Mouse (Mus musculus): ENCODE data around the gene Zc2hc1b. TPM values are rescaled to one million over a fixed set of nuclear protein-coding genes. Genes with fewer than 3 reads are reported as not detected.

The Zc2hc1b gene
- polyA plus RNA-seq, 1 experiment from 2014 or later = not detected

DNA sequence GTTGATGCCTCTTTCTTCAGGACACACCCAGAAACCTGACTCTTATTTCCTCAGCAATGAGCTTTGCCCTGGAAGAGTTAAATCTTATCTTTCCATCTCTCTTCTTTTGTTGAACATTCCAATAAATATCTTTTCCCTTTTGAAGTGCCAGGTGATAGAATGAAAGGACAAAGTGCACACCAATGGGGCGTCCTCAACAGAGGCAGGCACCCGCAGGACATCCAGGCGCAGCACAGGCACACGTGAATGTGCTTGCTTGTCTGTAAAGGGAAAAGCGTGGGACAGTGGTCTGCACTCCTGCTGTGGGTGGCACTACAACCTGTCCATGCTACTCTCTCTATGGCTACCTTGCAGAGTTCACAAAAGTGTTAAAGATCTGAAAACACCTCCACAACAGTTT lies 12.1 kb upstream of the Zc2hc1b start:
- Histone ChIP-seq H3K4me2 (no peak overlapping the region), H3K4me3 (ENCODE audit: low read depth, low read length) (no peak overlapping the region), H3K9me3 (ENCODE audit: control insufficient read depth, low read length) (no peaks in the 10 kb centered on the region), H3K27ac (ENCODE audit: low read depth, low read length) (no peak overlapping the region), H3K36me3 (ENCODE audit: control insufficient read depth, insufficient read depth, low read length) (peaks cover 45% of the 10 kb centered on the region), H3K27me3 (replicated peaks; ENCODE audit: control insufficient read depth, insufficient read depth, low read length) (no peaks in the 10 kb centered on the region), H3K9ac (ENCODE audit: low read depth, low read length) (no peak overlapping the region), H3K4me1 (replicated peaks; ENCODE audit: control insufficient read depth, insufficient read depth, low read length) (peaks cover 6% of the 10 kb centered on the region)
- DNase-seq (ENCODE audit: low spot score) (no peak), ATAC-seq (replicated peaks; ENCODE audit: low FRiP score) (no peak)
- WGBS = 91% methylated on average over 5 of the region's 5 CpGs

DNA sequence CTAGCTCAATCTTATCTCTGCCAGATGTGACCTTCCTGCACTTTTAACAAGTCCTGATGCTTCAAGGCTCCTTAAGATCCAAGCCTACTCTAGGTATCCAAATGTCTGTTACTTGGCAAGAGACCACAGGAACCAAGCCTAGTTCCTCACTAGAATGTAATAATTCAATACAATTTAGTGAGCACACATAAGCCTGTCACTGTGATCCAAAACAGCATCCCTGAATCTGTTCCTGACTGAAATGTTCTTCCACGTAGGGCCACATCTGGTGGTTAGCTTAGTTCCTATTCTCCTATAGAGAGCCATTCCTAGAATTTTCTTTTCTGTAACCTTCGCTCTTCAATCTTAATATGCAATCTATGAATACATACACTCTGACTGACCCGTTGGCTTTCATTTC lies 8.9 kb upstream of the Zc2hc1b start:
- Histone ChIP-seq H3K4me1 (replicated peaks; ENCODE audit: control insufficient read depth, insufficient read depth, low read length) (no peaks in the 10 kb centered on the region; the same call in 1 of the 2 replicates), H3K9ac (ENCODE audit: low read depth, low read length) (no peak overlapping the region), H3K9me3 (ENCODE audit: control insufficient read depth, low read length) (no peaks in the 10 kb centered on the region), H3K36me3 (ENCODE audit: control insufficient read depth, insufficient read depth, low read length) (peaks cover 54% of the 10 kb centered on the region), H3K4me3 (ENCODE audit: low read depth, low read length) (no peak overlapping the region), H3K27ac (ENCODE audit: low read depth, low read length) (no peak overlapping the region), H3K4me2 (no peak overlapping the region), H3K27me3 (replicated peaks; ENCODE audit: control insufficient read depth, insufficient read depth, low read length) (no peaks in the 10 kb centered on the region)
- ATAC-seq (replicated peaks; ENCODE audit: low FRiP score) = no peak
- DNase-seq (ENCODE audit: low spot score) = no peak
- WGBS = 85% methylated on average over 3 of the region's 3 CpGs

DNA sequence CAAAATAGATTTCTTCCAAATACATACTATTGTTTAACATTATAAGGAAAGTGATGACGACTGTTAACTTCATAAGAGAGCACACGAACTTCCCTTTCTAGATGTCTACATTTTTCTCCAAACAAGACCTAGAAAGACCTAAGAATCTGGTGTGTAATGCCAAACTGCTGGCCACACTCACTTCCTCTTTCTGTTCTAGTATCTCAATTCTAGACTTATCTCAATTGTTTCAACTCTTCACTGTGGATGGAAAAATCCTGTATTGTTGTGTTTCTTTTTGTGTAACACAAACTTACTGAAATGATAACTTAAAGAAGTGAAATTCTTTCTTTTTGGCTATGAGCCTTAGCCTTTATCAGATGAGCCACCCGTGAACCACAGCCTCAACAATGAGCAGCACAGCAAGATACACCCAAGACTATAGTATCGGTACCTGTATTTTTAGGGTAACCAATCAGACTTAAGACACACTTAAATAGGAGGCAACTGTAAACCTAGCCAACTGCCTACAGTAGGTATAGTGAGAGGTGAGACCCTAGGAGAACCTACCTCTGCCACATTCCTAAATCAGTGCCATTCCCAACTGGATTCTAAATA lies 6.4 kb upstream of the Zc2hc1b start:
- no peaks in the 10 kb centered on the region; the same call in 1 of the 2 replicates for H3K4me1 ChIP-seq (replicated peaks; ENCODE audit: control insufficient read depth, insufficient read depth, low read length)
- no peaks in the 10 kb centered on the region for H3K27me3 ChIP-seq (replicated peaks; ENCODE audit: control insufficient read depth, insufficient read depth, low read length)
- no peak overlapping the region for H3K4me2 ChIP-seq
- peaks cover 58% of the 10 kb centered on the region for H3K36me3 ChIP-seq (ENCODE audit: control insufficient read depth, insufficient read depth, low read length)
- ATAC-seq (replicated peaks; ENCODE audit: low FRiP score) (no peak), DNase-seq (ENCODE audit: low spot score) (no peak)
- no peaks in the 10 kb centered on the region for H3K9me3 ChIP-seq (ENCODE audit: control insufficient read depth, low read length)
- WGBS = 69% methylated on average over 4 of the region's 4 CpGs
- H3K9ac ChIP-seq (ENCODE audit: low read depth, low read length) = no peak overlapping the region
- no peak overlapping the region for H3K4me3 ChIP-seq (ENCODE audit: low read depth, low read length)
- no peak overlapping the region for H3K27ac ChIP-seq (ENCODE audit: low read depth, low read length)

DNA sequence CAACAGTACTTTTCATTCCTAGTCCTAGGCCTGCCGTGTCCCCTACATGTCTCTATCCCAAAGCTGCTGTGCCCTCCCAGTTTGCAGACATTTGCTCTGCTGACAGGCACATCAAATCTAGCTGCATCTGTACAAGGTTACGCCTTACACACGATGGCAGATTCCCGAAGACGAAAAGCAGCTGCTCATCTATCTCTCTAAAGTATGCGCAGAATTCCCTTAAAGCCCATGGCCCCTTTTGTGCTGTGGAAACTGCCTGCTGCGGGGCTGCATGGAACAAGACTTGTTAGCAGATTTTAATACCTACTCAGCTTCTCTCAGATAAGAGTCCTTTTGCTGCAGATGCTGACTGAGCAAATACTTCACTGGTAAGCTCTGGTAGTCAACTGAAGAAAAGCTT lies 2.4 kb upstream of the Zc2hc1b start:
- Histone ChIP-seq H3K27me3 (replicated peaks; ENCODE audit: control insufficient read depth, insufficient read depth, low read length) (no peaks in the 10 kb centered on the region), H3K36me3 (ENCODE audit: control insufficient read depth, insufficient read depth, low read length) (peaks cover 48% of the 10 kb centered on the region), H3K27ac (ENCODE audit: low read depth, low read length) (no peak overlapping the region), H3K4me1 (replicated peaks; ENCODE audit: control insufficient read depth, insufficient read depth, low read length) (no peaks in the 10 kb centered on the region; the same call in 1 of the 2 replicates), H3K9ac (ENCODE audit: low read depth, low read length) (no peak overlapping the region), H3K9me3 (ENCODE audit: control insufficient read depth, low read length) (no peaks in the 10 kb centered on the region), H3K4me3 (ENCODE audit: low read depth, low read length) (no peak overlapping the region), H3K4me2 (no peak overlapping the region)
- 72% methylated on average over 7 of the region's 7 CpGs for WGBS
- DNase-seq (ENCODE audit: low spot score) (no peak), ATAC-seq (replicated peaks; ENCODE audit: low FRiP score) (no peak)

DNA sequence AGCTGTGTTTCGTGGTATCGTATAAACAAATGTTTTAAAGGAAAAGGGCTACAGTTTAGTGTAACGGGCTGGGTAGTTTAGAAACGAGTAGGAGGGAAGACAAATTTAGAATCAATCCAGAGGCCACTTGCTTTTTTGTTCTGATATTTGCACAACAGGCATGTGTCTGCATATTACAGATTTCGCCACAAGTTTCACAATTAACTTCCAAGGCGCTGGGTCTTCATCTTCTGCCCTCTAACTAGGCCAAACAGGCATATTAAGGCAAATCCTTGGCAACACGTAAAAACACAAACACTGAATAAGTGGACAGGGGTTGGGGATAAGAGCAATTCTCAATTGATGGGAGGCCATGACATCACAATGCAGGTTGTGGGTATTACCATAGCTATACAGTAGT lies 2.0 kb downstream of the Zc2hc1b start:
- Histone ChIP-seq H3K4me1 (replicated peaks; ENCODE audit: control insufficient read depth, insufficient read depth, low read length) (peaks cover 6% of the 10 kb centered on the region; the same call in 1 of the 2 replicates), H3K9ac (ENCODE audit: low read depth, low read length) (no peak overlapping the region), H3K27me3 (replicated peaks; ENCODE audit: control insufficient read depth, insufficient read depth, low read length) (no peaks in the 10 kb centered on the region), H3K36me3 (ENCODE audit: control insufficient read depth, insufficient read depth, low read length) (peaks cover 27% of the 10 kb centered on the region), H3K4me2 (no peak overlapping the region), H3K4me3 (ENCODE audit: low read depth, low read length) (no peak overlapping the region), H3K9me3 (ENCODE audit: control insufficient read depth, low read length) (no peaks in the 10 kb centered on the region), H3K27ac (ENCODE audit: low read depth, low read length) (no peak overlapping the region)
- ATAC-seq (replicated peaks; ENCODE audit: low FRiP score) = no peak
- WGBS = 91% methylated on average over 7 of the region's 7 CpGs
- DNase-seq (ENCODE audit: low spot score) = no peak

DNA sequence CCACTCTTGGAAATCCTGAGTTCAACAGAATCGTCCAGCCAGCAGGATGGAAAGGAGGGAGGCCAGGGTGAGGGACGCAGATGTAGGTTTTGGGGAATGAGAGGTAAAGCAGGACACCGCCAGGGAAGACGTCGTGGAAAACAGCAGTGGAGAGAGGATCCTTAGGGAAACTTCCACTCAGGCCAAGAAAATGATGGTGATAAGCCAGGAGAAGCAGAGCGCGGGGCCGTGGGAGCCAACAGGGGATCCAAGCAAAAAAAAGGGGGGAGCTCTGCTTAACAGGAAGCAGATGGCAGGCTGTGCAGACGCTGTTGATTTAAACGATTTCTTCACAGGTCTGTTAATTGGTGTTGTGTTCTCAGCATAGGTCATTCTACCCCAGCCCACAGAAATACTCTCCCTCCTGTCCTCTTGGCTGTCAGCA lies 5.0 kb downstream of the Zc2hc1b start:
- WGBS = 50% methylated on average over 10 of the region's 10 CpGs
- Histone ChIP-seq H3K27ac (ENCODE audit: low read depth, low read length) (no peak overlapping the region), H3K27me3 (replicated peaks; ENCODE audit: control insufficient read depth, insufficient read depth, low read length) (no peaks in the 10 kb centered on the region), H3K4me2 (no peak overlapping the region), H3K4me3 (ENCODE audit: low read depth, low read length) (no peak overlapping the region), H3K9ac (ENCODE audit: low read depth, low read length) (no peak overlapping the region), H3K4me1 (replicated peaks; ENCODE audit: control insufficient read depth, insufficient read depth, low read length) (peaks cover 15% of the 10 kb centered on the region), H3K36me3 (ENCODE audit: control insufficient read depth, insufficient read depth, low read length) (peaks cover under 1% of the 10 kb centered on the region), H3K9me3 (ENCODE audit: control insufficient read depth, low read length) (no peaks in the 10 kb centered on the region)
- no peak for ATAC-seq (replicated peaks; ENCODE audit: low FRiP score)
- no peak for DNase-seq (ENCODE audit: low spot score)

DNA sequence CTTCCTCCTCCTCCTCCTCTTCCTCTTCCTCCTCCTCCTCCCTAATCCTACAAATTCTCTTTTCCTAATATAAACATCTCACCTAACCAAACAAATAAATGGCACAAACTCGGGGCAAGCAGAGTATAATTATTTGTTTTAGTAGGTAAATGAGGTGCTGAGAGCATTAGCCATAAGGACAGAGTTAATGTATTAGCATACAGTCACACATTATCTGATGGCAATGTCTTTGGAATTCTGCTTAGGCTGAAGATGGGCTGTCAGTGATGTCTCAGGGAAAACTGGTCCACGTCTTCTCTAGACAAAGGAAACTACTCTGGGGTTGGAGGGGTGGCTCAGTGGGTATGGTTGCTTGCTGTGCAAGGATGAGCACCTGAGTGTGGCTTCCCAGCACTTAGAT lies 6.4 kb downstream of the Zc2hc1b start:
- 34% methylated on average over 2 of the region's 2 CpGs for WGBS
- no peak overlapping the region for H3K27ac ChIP-seq (ENCODE audit: low read depth, low read length)
- ATAC-seq (replicated peaks; ENCODE audit: low FRiP score) = no peak

DNA sequence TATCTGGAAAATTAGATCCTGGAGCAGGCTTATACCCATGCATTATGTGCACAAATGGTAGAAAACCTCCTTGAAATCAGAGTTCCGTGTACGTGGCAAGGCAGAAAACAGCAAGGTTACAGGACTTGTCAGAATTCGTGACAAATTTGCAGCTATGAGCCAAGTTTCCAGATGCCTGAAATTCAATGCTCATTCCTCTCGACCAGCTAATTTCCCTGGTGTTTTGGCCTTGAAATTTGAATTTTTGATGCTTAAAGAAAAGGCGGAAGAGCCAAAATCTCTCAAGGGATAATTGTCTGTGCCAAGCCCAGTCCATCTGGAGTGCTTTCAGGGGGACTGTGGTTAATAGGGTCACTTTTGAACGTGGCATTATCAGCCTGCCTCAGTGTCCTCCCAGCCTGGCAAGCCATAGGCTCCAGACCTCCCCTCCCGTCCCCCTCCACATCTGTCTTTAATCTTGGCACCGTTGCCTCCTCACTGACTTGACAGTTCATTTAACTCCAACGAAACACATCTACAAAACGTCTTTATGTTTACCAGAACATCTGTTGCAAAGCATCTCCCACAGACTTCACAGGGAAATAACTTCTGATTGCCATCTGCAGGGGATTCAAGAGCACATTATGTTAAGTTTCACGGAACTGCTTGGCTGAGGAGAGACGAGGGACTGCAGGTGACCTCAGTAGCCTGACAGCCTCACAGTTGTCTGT lies 6.9 kb downstream of the Zc2hc1b start:
- ATAC-seq (replicated peaks; ENCODE audit: low FRiP score) (no peak), DNase-seq (ENCODE audit: low spot score) (no peak)
- no peaks in the 10 kb centered on the region for H3K9me3 ChIP-seq (ENCODE audit: control insufficient read depth, low read length)
- no peak overlapping the region for H3K27ac ChIP-seq (ENCODE audit: low read depth, low read length)
- no peak overlapping the region for H3K4me2 ChIP-seq
- peaks cover 15% of the 10 kb centered on the region for H3K4me1 ChIP-seq (replicated peaks; ENCODE audit: control insufficient read depth, insufficient read depth, low read length)
- no peak overlapping the region for H3K9ac ChIP-seq (ENCODE audit: low read depth, low read length)
- 37% methylated on average over 12 of the region's 12 CpGs for WGBS
- no peaks in the 10 kb centered on the region for H3K27me3 ChIP-seq (replicated peaks; ENCODE audit: control insufficient read depth, insufficient read depth, low read length)
- no peak overlapping the region for H3K4me3 ChIP-seq (ENCODE audit: low read depth, low read length)
- no peaks in the 10 kb centered on the region for H3K36me3 ChIP-seq (ENCODE audit: control insufficient read depth, insufficient read depth, low read length)

More for the DNA sequence above, 6.4 kb downstream of the Zc2hc1b start:
- no peak for DNase-seq (ENCODE audit: low spot score)
- Histone ChIP-seq H3K27me3 (replicated peaks; ENCODE audit: control insufficient read depth, insufficient read depth, low read length) (no peaks in the 10 kb centered on the region), H3K4me2 (no peak overlapping the region), H3K4me1 (replicated peaks; ENCODE audit: control insufficient read depth, insufficient read depth, low read length) (peaks cover 15% of the 10 kb centered on the region), H3K4me3 (ENCODE audit: low read depth, low read length) (no peak overlapping the region), H3K36me3 (ENCODE audit: control insufficient read depth, insufficient read depth, low read length) (no peaks in the 10 kb centered on the region), H3K9ac (ENCODE audit: low read depth, low read length) (no peak overlapping the region), H3K9me3 (ENCODE audit: control insufficient read depth, low read length) (no peaks in the 10 kb centered on the region)

DNA sequence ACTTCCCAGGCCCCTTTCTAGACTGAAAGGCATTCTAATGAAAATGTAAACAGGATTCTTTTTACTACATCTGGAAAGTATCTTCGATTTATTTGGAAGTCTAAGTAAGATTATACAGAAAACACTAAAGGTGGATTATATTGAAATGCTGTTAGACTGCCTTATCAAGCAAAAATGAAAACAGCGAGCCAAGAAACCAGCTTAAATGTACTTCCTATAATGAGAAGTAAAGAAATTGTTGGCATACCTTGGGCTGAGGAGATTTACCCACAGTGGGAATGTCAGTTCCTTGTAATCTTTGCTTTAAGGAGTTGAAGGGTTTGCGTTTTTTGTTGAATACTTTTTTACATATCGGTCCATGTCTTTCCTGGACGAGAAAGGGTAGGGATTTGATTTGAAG lies 9.4 kb downstream of the Zc2hc1b start:
- ATAC-seq (replicated peaks; ENCODE audit: low FRiP score) (no peak), DNase-seq (ENCODE audit: low spot score) (no peak)
- no peak overlapping the region for H3K4me2 ChIP-seq
- H3K27me3 ChIP-seq (replicated peaks; ENCODE audit: control insufficient read depth, insufficient read depth, low read length) = no peaks in the 10 kb centered on the region
- peaks cover 15% of the 10 kb centered on the region for H3K4me1 ChIP-seq (replicated peaks; ENCODE audit: control insufficient read depth, insufficient read depth, low read length)
- no peak overlapping the region for H3K27ac ChIP-seq (ENCODE audit: low read depth, low read length)
- no peaks in the 10 kb centered on the region for H3K9me3 ChIP-seq (ENCODE audit: control insufficient read depth, low read length)
- no peak overlapping the region for H3K9ac ChIP-seq (ENCODE audit: low read depth, low read length)
- WGBS = 65% methylated on average over 5 of the region's 5 CpGs
- H3K4me3 ChIP-seq (ENCODE audit: low read depth, low read length) = no peak overlapping the region
- no peaks in the 10 kb centered on the region for H3K36me3 ChIP-seq (ENCODE audit: control insufficient read depth, insufficient read depth, low read length)
